Mouse (Mus musculus): ENCODE measurements around the gene Apip.
A peak's percentile ranks its signal among the peaks of the same experiment; 100 is the strongest.

Gene Apip

DNA sequence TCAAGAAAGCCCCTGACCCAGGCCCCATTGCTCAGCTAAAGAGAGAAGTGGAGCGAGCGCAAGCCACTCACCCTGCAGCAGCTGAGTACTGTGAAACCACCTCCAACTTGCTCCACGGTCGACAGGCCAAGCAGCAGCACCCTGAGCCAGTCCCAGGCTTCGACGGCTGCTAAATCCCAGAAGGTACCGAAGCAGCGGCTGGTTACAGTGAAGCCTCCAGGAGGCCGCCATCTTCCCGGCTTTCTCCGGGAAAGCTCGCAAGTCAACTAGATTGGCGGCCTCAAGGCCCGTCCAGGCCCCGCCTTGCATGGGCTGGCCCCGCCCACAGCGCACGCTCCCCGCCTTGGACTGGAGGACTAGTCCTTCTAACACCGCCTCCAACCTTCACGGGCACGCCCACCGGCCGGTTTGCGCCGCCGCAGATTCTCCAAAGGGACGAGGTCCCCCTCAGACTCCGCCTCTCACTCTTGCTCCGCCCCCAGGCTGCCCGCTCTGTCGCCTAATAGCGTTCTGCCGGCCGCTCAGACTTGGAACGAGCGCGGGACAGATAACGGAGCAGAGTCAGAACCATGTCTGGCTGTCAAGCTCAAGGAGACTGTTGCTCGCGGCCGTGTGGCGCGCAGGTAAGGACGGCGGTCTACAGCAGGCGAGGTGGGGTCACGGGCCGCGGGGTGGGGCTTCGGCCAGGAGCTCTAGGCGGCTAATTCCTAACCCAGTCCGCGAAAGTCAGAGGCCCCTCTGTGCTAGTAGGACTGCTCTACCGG, at the start of gene Apip, which contains the start of gene Pdhx:
TSS of gene Apip (plus strand) at position 457 of the 764 bp plus-strand sequence.
TSS of gene Pdhx (minus strand) at position 295 of the 764 bp plus-strand sequence.
- DNase-seq (ENCODE audit: low spot score in 2 of 2), result peak; percentile 100

DNA sequence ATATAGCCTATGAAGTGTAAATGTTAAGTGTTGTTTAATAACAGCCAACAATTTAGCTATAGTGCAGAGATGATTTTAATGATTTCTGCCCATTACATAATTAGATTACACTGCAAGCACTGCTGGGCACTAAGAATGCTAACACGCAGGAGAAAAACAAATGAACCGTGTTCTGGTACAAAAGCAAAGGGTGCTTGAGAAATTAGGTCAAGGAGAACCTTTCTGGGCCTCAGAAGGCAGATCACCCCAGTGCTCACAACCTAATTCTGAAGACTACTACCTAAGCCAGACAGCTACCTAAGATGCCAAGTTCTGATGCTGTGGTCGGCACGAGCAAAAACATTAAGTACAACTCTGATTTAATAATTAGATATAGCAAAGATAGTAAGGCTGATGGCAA, 35.6 kb upstream of the Apip start:
- no peak for DNase-seq (ENCODE audit: low spot score in 2 of 2)

DNA sequence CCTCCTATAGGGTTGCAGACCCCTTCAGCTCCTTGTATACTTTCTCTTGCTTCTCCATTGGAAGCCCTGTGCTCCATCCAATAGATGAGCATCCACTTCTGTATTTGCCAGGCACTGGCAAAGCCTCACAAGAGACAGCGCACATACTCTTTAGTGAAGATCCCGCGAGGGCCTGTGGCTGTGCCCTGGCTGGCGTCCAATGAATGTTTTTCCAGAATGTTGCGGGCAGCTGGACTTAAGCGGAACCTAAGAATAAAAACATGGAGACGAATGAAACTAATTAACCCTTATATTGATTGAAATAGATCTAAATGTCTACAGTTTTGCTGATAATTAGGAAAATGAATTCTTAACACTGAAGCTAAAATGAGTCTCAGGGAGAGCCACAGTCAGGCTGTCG, 32.6 kb upstream of the Apip start:
- no peak for DNase-seq (ENCODE audit: low spot score in 2 of 2)

- no peak for DNase-seq (ENCODE audit: low spot score in 2 of 2)
Measured at GRCm38 (mm10) chr2:103045286-103045685, 28.2 kb upstream of the Apip start.

- no peak for DNase-seq (ENCODE audit: low spot score in 2 of 2)
Measured at GRCm38 (mm10) chr2:103051937-103052893, 21.3 kb upstream of the Apip start.

- DNase-seq (ENCODE audit: low spot score in 2 of 2), result no peak
Measured at GRCm38 (mm10) chr2:103055820-103056219, 17.7 kb upstream of the Apip start.

- DNase-seq (ENCODE audit: low spot score in 2 of 2), result no peak
Measured at GRCm38 (mm10) chr2:103058266-103058665, 15.2 kb upstream of the Apip start.

GRCm38 (mm10) chr2:103062865-103063264, 10.6 kb upstream of the Apip start:
- peak; percentile 37 to 52 for DNase-seq (ENCODE audit: low spot score in 2 of 2)

DNA sequence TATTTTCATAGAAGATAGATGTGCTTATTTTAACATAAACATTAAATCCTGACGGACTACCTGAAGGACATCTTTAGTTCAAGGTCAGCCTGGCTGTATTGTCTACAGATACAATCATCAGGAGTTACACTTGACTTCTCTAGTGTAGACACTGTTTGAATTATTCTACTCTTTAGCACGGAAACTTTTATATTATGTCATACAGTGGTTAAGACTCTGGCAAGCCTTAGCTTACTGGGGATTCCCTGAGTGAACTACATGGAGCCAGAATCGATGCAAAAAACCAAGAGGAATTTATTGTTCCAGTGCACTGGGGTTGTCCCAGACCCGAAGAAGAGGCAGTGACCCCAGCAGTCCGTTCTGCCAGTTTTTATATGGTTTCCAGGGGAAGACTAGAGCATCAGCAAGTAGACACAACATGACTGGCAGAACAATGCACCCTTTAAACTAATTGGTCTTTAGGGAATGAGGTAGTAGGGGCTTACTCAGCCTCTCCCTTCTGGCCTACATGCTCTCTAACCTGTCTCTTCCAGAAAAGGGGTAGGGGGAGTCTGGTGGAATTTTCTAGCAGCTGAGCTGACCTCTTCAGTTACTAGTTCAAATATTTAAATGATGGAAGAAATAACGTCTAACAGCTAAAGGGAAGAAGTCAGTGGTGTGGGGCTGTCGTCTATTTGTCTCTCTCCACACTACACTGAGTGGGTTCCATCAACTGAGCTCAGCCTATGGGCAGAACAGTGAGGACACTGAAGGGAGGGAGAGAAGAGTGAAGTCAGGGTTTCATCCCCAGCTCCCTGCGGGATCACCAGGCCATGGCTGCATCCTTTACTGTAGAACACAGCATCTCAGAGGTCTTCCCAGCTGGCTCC, 6.6 kb upstream of the Apip start:
- DNase-seq (ENCODE audit: low spot score in 2 of 2), result no peak

DNA sequence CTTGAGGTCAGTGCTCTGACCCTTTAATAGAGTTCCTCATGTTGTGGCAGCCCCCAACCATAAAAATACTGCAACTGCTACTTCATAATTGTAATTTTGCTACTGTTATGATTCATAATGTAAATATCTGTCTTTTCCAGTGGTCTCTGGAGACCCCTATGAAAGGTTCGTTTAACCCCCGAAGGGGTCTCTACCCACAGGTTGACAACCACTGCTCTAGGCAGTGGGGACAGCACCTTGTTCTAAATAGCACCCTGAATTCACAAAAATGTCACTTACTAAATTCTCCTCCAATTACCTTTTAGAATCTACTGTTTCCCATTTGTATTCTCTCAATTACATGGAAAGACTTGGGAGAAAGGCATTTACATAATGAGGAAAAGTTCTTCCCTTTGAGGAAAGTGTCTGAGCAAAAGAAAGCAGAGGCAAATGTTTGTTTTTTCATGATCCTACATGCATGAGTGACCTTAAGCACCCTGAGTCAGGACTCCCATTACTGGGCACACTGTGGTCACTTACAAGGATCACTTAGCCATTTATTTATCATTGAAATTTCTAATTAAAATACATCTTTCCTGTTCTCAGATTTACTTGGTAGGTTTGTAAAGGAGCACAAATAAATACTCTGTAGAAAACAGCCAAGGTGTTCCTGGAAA, 5.8 kb upstream of the Apip start:
- no peak for DNase-seq (ENCODE audit: low spot score in 2 of 2)

GRCm38 (mm10) chr2:103068602-103069001, 4.9 kb upstream of the Apip start:
- DNase-seq (ENCODE audit: low spot score in 2 of 2), result no peak

DNA sequence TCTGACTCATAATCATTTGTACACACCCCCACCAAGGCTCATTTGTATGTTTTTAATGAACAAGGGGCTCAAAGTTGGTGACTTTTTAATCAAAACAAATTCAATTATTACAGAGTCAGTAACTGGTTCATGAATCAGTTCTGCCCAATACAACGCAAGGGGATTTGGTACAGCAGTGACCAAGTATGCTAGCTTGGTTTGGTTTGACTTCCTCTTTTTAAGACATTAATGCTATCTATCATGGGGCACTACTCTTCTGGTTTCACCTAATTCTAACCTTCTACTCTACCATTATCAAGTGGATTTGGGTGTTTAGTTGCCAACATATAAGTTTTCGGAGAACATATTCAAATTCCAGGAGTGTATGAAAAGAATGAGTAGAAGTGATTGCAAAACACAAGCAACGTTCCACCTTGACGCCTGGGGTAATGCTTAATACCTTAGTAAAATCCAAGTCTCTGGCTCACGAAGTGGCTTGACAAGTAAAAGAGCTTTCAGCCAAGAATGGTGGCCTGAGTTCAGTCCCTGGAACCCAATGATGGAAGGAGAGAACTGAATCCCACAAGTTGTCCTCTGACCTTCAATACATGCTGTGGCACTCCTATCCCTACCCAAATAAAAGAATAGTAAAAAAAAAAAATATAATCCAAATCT, 3.6 kb upstream of the Apip start:
- no peak for DNase-seq (ENCODE audit: low spot score in 2 of 2)

DNA sequence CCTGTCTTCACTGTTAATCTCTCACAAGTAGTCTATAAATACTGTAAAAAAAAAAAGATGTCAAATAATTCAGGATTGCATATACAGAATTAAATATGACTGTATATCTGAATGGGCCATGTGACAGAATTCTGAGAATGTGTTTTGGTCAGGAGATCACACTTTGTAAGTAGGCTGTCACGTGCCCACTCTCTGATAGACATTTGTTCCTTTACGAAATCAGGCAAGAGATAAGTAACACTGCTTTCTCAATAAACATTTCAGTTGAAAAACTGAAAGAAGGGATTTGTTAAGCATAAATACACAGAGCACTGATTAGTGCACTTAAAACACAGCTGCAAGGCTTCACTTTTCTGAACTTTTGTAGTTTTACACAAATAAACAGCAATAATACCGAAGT, 2.9 kb upstream of the Apip start:
- DNase-seq (ENCODE audit: low spot score in 2 of 2), result no peak

GRCm38 (mm10) chr2:103081117-103081516, 7.6 kb downstream of the Apip start:
- DNase-seq (ENCODE audit: low spot score in 2 of 2), result peak in 1 of 2 experiments; percentile 20

- no peak for DNase-seq (ENCODE audit: low spot score in 2 of 2)
Measured at GRCm38 (mm10) chr2:103081706-103082105, 8.2 kb downstream of the Apip start.

DNA sequence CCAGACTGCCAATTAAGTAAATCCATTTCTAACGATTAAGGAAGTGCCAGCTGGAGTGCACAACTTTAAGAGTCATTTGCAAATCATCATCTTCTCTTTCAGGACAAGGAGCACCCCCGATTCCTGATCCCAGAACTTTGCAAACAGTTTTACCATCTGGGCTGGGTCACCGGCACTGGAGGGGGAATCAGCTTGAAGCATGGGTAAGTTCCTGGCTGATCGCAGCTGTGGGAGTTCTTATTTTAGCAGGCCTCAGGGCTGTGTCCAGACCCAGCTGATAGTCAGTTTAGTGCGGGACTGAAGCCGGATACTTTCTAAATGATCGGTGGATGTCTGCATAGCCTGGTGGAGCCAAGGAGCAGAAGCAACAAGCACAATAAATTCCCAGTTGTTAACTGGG, 9.4 kb downstream of the Apip start:
- no peak for DNase-seq (ENCODE audit: low spot score in 2 of 2)

GRCm38 (mm10) chr2:103084451-103084850, 11.0 kb downstream of the Apip start:
- DNase-seq (ENCODE audit: low spot score in 2 of 2), result peak; percentile 37 to 39

- DNase-seq (ENCODE audit: low spot score in 2 of 2), result no peak
Measured at GRCm38 (mm10) chr2:103085633-103086032, 12.2 kb downstream of the Apip start.

GRCm38 (mm10) chr2:103086432-103086831, 13.0 kb downstream of the Apip start:
- peak; percentile 30 to 53 for DNase-seq (ENCODE audit: low spot score in 2 of 2)

GRCm38 (mm10) chr2:103088099-103088498, 14.6 kb downstream of the Apip start:
- DNase-seq (ENCODE audit: low spot score in 2 of 2), result no peak

- no peak for DNase-seq (ENCODE audit: low spot score in 2 of 2)
Measured at GRCm38 (mm10) chr2:103089521-103089920, 16.0 kb downstream of the Apip start.

Measured in right cerebral cortex, adult 2 months (tissue).